Mouse (Mus musculus): Measurements from ENCODE around the gene Slc38a1.

Slc38a1 gene

GRCm38 (mm10) chr15:96563852-96564251, 78.9 kb downstream of the Slc38a1 start:
- in situ Hi-C loops (cut with MboI, MseI) = no loop called here

- in situ Hi-C loops (cut with MboI, MseI) = no loop called here
Observed at GRCm38 (mm10) chr15:96562521-96562920, 80.2 kb downstream of the Slc38a1 start.

GRCm38 (mm10) chr15:96560576-96561298, 82.0 kb downstream of the Slc38a1 start:
- in situ Hi-C loops (cut with MboI, MseI) = no loop called here

- in situ Hi-C loops (cut with MboI, MseI) = no loop called here
Observed at GRCm38 (mm10) chr15:96551569-96552380, 90.9 kb downstream of the Slc38a1 start.

- in situ Hi-C loops (cut with MboI, MseI) = no loop called here
Observed at GRCm38 (mm10) chr15:96551107-96551506, 91.6 kb downstream of the Slc38a1 start.

GRCm38 (mm10) chr15:96548363-96548762, 94.3 kb downstream of the Slc38a1 start:
- in situ Hi-C loops (cut with MboI, MseI) = loop anchor here (5.0 to 25.0 kb wide), 2 partner anchors 124 to 564 kb away; no protein-coding TSS in a partner anchor

GRCm38 (mm10) chr15:96547256-96548195, 95.2 kb downstream of the Slc38a1 start:
- in situ Hi-C loops (cut with MboI, MseI) = loop anchor here (5.0 to 25.0 kb wide), 2 partner anchors 125 to 565 kb away; no protein-coding TSS in a partner anchor

GRCm38 (mm10) chr15:96543181-96543828, 99.4 kb downstream of the Slc38a1 start:
- in situ Hi-C loops (cut with MboI, MseI) = loop anchor here (25.0 kb wide), 1 partner anchor 569 kb away; no protein-coding TSS in a partner anchor

- in situ Hi-C loops (cut with MboI, MseI) = loop anchor here (25.0 kb wide), 1 partner anchor 570 kb away; no protein-coding TSS in a partner anchor
Observed at GRCm38 (mm10) chr15:96542135-96542534, 100.6 kb downstream of the Slc38a1 start.

- in situ Hi-C loops (cut with MboI, MseI) = loop anchor here (25.0 kb wide), 1 partner anchor 575 kb away; no protein-coding TSS in a partner anchor
Observed at GRCm38 (mm10) chr15:96537272-96537671, 105.4 kb downstream of the Slc38a1 start.

GRCm38 (mm10) chr15:96536412-96536811, 106.3 kb downstream of the Slc38a1 start:
- in situ Hi-C loops (cut with MboI, MseI) = loop anchor here (25.0 kb wide), 1 partner anchor 576 kb away; no protein-coding TSS in a partner anchor

GRCm38 (mm10) chr15:96527686-96528085, 115.0 kb downstream of the Slc38a1 start:
- in situ Hi-C loops (cut with MboI, MseI) = loop anchor here (5.0 to 25.0 kb wide), 2 partner anchors 420 to 585 kb away; no protein-coding TSS in a partner anchor

GRCm38 (mm10) chr15:96524239-96524738, 118.4 kb downstream of the Slc38a1 start:
- in situ Hi-C loops (cut with MboI, MseI) = no loop called here
